Mouse (Mus musculus): ENCODE measurements at regions not wholly inside any gene's neighbourhood (a gene's known extent, or its start where the extent isn't known, plus 50 kb on each side); places are given as distances from the start of the nearest gene placed in this dataset.

DNA sequence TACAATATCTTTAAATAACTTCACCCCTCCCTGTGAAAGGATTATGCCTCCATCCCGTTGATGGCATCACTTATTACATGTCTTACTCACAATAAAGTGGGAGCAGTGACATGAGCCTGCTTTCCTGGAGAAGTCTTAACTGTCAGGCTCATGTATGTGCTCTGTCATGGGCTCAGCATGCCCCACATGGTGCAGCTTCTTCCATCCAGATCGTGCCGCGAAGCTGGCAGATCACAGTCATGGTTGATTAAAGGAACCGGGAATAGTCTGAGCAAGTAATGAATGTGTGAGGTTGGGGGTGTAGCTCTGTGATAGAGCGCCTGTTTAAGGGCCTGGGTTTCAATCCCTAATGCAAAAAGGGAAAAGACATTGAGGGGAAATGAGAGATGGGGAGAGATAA, 581.5 kb downstream of the Rps29 start:
- Histone ChIP-seq H3K4me1 (ENCODE audit: control insufficient read depth in 2 of 2, insufficient read depth in 2 of 2, low read length in 2 of 2, poor library complexity in 1 of 2) (peaks cover 0 to 2% of the 10 kb centered on the region in 2 experiments; a peak in 1 of 4 replicates), H3K27ac (ENCODE audit: insufficient read depth, low read depth, low read length, poor library complexity, severe bottlenecking) (no peak overlapping the region), H3K36me3 (ENCODE audit: control insufficient read depth, insufficient read depth, low read length, poor library complexity, severe bottlenecking) (no peaks in the 10 kb centered on the region), H3K4me3 (ENCODE audit: insufficient read depth in 1 of 2, low read depth in 1 of 2, low read length in 2 of 2, poor library complexity in 1 of 2, severe bottlenecking in 1 of 2) (no peak overlapping the region), H3K9me3 (ENCODE audit: control insufficient read depth, insufficient read depth, low read depth, low read length) (no peaks in the 10 kb centered on the region), H3K9ac (ENCODE audit: insufficient read depth, low read depth, low read length, poor library complexity, severe bottlenecking) (no peak overlapping the region)
- no peak for DNase-seq (ENCODE audit: low read depth, low spot score)
- in situ Hi-C loops (cut with MboI; ENCODE audit: low sequenced_read_pairs in 2 of 2, unreplicated experiment in 2 of 2), result no loop called here
- TF ChIP-seq CHD2 (IDR thresholded peaks at IDR 0.05; ENCODE audit: low read depth, low read length) (no peak), ZNF384 (IDR thresholded peaks at IDR 0.05; ENCODE audit: low read depth, low read length) (no peak), HCFC1 (IDR thresholded peaks at IDR 0.05; ENCODE audit: borderline replicate concordance, insufficient read depth, low read length) (no peak), ZC3H11A (IDR thresholded peaks at IDR 0.05; ENCODE audit: borderline replicate concordance, low read depth, low read length) (no peak), MAFK (IDR thresholded peaks at IDR 0.05; ENCODE audit: insufficient read depth, low read depth, low read length) (no peak)

DNA sequence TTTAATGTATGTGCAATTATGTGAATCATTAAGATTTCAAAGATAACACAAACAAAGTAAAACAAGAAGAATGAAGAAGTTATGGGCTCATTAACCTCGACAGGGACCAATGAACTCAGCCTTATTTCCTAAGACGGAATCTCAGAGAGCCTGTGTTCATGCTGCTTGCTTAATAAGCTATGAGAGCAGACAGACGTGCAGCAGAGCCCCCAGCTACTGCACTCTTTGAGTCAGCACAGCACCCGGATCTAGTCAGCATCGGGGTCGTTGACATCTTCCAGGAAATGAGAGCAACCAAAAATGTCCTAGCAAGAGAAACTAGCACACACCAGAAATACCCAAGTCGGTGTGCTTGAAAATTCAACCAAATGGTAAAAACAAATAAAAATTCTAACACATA, 582.1 kb downstream of the Rps29 start:
- no peak overlapping the region for H3K4me3 ChIP-seq (ENCODE audit: insufficient read depth in 1 of 2, low read depth in 1 of 2, low read length in 2 of 2, poor library complexity in 1 of 2, severe bottlenecking in 1 of 2)
- TF ChIP-seq ZNF384 (IDR thresholded peaks at IDR 0.05; ENCODE audit: low read depth, low read length), result no peak
- no peak for TF ChIP-seq MAFK (IDR thresholded peaks at IDR 0.05; ENCODE audit: insufficient read depth, low read depth, low read length)
- no peak for TF ChIP-seq HCFC1 (IDR thresholded peaks at IDR 0.05; ENCODE audit: borderline replicate concordance, insufficient read depth, low read length)
- TF ChIP-seq CHD2 (IDR thresholded peaks at IDR 0.05; ENCODE audit: low read depth, low read length), result no peak
- no peak for TF ChIP-seq ZC3H11A (IDR thresholded peaks at IDR 0.05; ENCODE audit: borderline replicate concordance, low read depth, low read length)
- no peak overlapping the region for H3K27ac ChIP-seq (ENCODE audit: insufficient read depth, low read depth, low read length, poor library complexity, severe bottlenecking)
- DNase-seq (ENCODE audit: low read depth, low spot score), result no peak
- H3K9me3 ChIP-seq (ENCODE audit: control insufficient read depth, insufficient read depth, low read depth, low read length), result no peaks in the 10 kb centered on the region
- no peaks in the 10 kb centered on the region for H3K36me3 ChIP-seq (ENCODE audit: control insufficient read depth, insufficient read depth, low read length, poor library complexity, severe bottlenecking)
- in situ Hi-C loops (cut with MboI; ENCODE audit: low sequenced_read_pairs in 2 of 2, unreplicated experiment in 2 of 2), result no loop called here
- H3K9ac ChIP-seq (ENCODE audit: insufficient read depth, low read depth, low read length, poor library complexity, severe bottlenecking), result no peak overlapping the region
- H3K4me1 ChIP-seq (ENCODE audit: control insufficient read depth in 2 of 2, insufficient read depth in 2 of 2, low read length in 2 of 2, poor library complexity in 1 of 2), result peaks cover 0 to 2% of the 10 kb centered on the region in 2 experiments; a peak in 1 of 4 replicates

DNA sequence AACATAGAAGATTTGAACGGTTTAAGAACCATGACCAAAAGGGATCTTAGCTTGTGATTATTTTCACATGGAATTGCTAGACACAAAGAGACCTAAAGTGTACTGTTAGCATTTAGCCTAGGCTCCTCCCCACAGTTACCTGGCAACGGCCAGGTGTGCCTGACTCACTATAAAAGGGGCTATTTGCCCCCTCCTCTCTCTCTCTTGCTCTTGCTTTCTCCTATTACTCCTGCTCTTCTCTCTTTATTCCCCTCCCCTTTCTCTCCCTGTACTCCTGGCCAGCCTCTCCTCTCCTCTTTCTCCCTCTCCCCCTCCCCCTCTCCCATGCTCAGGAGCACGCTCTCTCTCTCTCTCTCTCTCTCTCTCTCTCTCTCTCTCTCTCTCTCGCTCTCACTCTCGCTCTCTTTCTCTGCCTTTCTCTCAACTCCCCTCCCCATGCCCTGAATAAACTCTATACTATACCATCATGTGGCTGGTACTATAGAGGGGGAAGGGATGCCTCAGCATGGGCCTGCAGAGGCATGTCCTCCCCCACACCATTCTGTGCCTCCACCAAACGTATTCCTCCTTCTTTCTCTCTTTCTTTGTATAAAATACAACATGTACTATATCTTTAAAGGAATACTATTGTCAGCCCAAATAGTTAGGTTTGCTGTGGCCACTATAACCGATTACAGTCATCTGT, 603.9 kb downstream of the Rps29 start:
- no peaks in the 10 kb centered on the region for H3K9me3 ChIP-seq (ENCODE audit: control insufficient read depth, insufficient read depth, low read depth, low read length)
- H3K36me3 ChIP-seq (ENCODE audit: control insufficient read depth, insufficient read depth, low read length, poor library complexity, severe bottlenecking), result no peaks in the 10 kb centered on the region
- no peak overlapping the region for H3K9ac ChIP-seq (ENCODE audit: insufficient read depth, low read depth, low read length, poor library complexity, severe bottlenecking)
- in situ Hi-C loops (cut with MboI; ENCODE audit: low sequenced_read_pairs in 2 of 2, unreplicated experiment in 2 of 2), result no loop called here
- H3K27ac ChIP-seq (ENCODE audit: insufficient read depth, low read depth, low read length, poor library complexity, severe bottlenecking), result no peak overlapping the region
- TF ChIP-seq CHD2 (IDR thresholded peaks at IDR 0.05; ENCODE audit: low read depth, low read length), result no peak
- no peak for TF ChIP-seq MAFK (IDR thresholded peaks at IDR 0.05; ENCODE audit: insufficient read depth, low read depth, low read length)
- no peak for TF ChIP-seq HCFC1 (IDR thresholded peaks at IDR 0.05; ENCODE audit: borderline replicate concordance, insufficient read depth, low read length)
- TF ChIP-seq ZC3H11A (IDR thresholded peaks at IDR 0.05; ENCODE audit: borderline replicate concordance, low read depth, low read length), result no peak
- TF ChIP-seq ZNF384 (IDR thresholded peaks at IDR 0.05; ENCODE audit: low read depth, low read length), result no peak
- no peak for DNase-seq (ENCODE audit: low read depth, low spot score)
- no peaks in the 10 kb centered on the region for H3K4me1 ChIP-seq (ENCODE audit: control insufficient read depth in 2 of 2, insufficient read depth in 2 of 2, low read length in 2 of 2, poor library complexity in 1 of 2)
- H3K4me3 ChIP-seq (ENCODE audit: insufficient read depth in 1 of 2, low read depth in 1 of 2, low read length in 2 of 2, poor library complexity in 1 of 2, severe bottlenecking in 1 of 2), result no peak overlapping the region

DNA sequence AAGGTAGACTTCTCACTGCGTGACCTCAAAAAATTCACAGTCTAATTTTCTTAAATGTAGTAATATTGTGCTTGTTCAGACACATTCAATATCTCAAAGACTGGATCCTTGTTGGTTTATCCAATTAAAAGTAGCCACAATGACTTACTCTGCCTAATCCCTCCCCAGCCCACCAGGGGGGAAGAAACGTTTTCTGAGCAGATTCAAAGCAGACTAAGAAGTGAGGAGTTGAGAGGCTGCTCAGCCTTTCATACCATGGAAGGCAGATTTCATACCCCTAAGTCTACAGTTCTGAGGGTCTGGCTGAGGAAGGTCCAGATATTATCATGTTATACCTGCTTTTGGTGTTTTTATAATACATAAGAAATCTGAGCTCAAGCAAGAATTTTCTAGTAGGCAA, 604.7 kb downstream of the Rps29 start:
- H3K36me3 ChIP-seq (ENCODE audit: control insufficient read depth, insufficient read depth, low read length, poor library complexity, severe bottlenecking), result no peaks in the 10 kb centered on the region
- H3K4me3 ChIP-seq (ENCODE audit: insufficient read depth in 1 of 2, low read depth in 1 of 2, low read length in 2 of 2, poor library complexity in 1 of 2, severe bottlenecking in 1 of 2), result no peak overlapping the region
- H3K27ac ChIP-seq (ENCODE audit: insufficient read depth, low read depth, low read length, poor library complexity, severe bottlenecking), result no peak overlapping the region
- no peak for TF ChIP-seq CHD2 (IDR thresholded peaks at IDR 0.05; ENCODE audit: low read depth, low read length)
- TF ChIP-seq ZNF384 (IDR thresholded peaks at IDR 0.05; ENCODE audit: low read depth, low read length), result no peak
- no peak for TF ChIP-seq ZC3H11A (IDR thresholded peaks at IDR 0.05; ENCODE audit: borderline replicate concordance, low read depth, low read length)
- no peak for TF ChIP-seq MAFK (IDR thresholded peaks at IDR 0.05; ENCODE audit: insufficient read depth, low read depth, low read length)
- TF ChIP-seq HCFC1 (IDR thresholded peaks at IDR 0.05; ENCODE audit: borderline replicate concordance, insufficient read depth, low read length), result no peak
- DNase-seq (ENCODE audit: low read depth, low spot score), result no peak
- in situ Hi-C loops (cut with MboI; ENCODE audit: low sequenced_read_pairs in 2 of 2, unreplicated experiment in 2 of 2), result no loop called here
- no peak overlapping the region for H3K9ac ChIP-seq (ENCODE audit: insufficient read depth, low read depth, low read length, poor library complexity, severe bottlenecking)
- H3K4me1 ChIP-seq (ENCODE audit: control insufficient read depth in 2 of 2, insufficient read depth in 2 of 2, low read length in 2 of 2, poor library complexity in 1 of 2), result no peaks in the 10 kb centered on the region
- no peaks in the 10 kb centered on the region for H3K9me3 ChIP-seq (ENCODE audit: control insufficient read depth, insufficient read depth, low read depth, low read length)
